ENCODE assay signal across 9 mouse cellular contexts in genomic region chr12:73205710-73206649, GRCm38 (mm10).
DNase-seq lines count a peak whose midpoint lies in the region; ATAC-seq and TF ChIP-seq lines count a peak whose summit lies in the region.
"Had no signal": no experiment of that assay in that cellular context is flagged by ENCODE, and none has a peak within 500 bp of the region (broad histone marks: within the 10 kb centered on the region; RNA-seq: fewer than 3 reads in every experiment).

No protein-coding gene starts in this region.

- no peaks in the 10 kb centered on the region for H3K9me3 ChIP-seq in embryonic facial prominence, embryonic 14.5 days (ENCODE audit: control insufficient read depth, low read length)
- H3K9me3 ChIP-seq: neural tube, embryonic 13.5 days had no signal

- H3K4me2 ChIP-seq in embryonic facial prominence, embryonic 14.5 days (ENCODE audit: low read depth, low read length) = no peak overlapping the region
- H3K4me2 ChIP-seq: neural tube, embryonic 13.5 days had no signal

- 49% methylated on average over 11 of the region's 11 CpGs for WGBS in embryonic facial prominence, embryonic 14.5 days
- WGBS in kidney, adult 2 months = 62% methylated on average over 11 of the region's 11 CpGs

- peaks cover 14% of the 10 kb centered on the region for H3K4me1 ChIP-seq in embryonic facial prominence, embryonic 14.5 days (ENCODE audit: control insufficient read depth, insufficient read depth, low read length)
- H3K4me1 ChIP-seq in kidney, adult 2 months (ENCODE audit: control insufficient read depth, insufficient read depth, low read length) = peaks cover 2% of the 10 kb centered on the region; the same call in 1 of the 2 replicates
- H3K4me1 ChIP-seq: neural tube, embryonic 13.5 days had no signal

- H3K27me3 ChIP-seq in embryonic facial prominence, embryonic 14.5 days (replicated peaks; ENCODE audit: control insufficient read depth, insufficient read depth, low read length) = no peaks in the 10 kb centered on the region
- H3K27me3 ChIP-seq in kidney, adult 2 months (replicated peaks; ENCODE audit: control insufficient read depth, insufficient read depth, low read length) = no peaks in the 10 kb centered on the region
- H3K27me3 ChIP-seq: neural tube, embryonic 13.5 days had no signal

- TF ChIP-seq POLR2A in kidney, adult 2 months (IDR thresholded peaks at IDR 0.05; ENCODE audit: low read depth, low read length) = no peak

- TF ChIP-seq CTCF in kidney, adult 2 months (conservative IDR thresholded peaks at IDR 0.05; ENCODE audit: insufficient read depth, insufficient read length, low read depth, low read length) = no peak

- no peaks in the 10 kb centered on the region for H3K36me3 ChIP-seq in embryonic facial prominence, embryonic 14.5 days (ENCODE audit: control insufficient read depth, insufficient read depth, low read length)
- H3K36me3 ChIP-seq in kidney, adult 2 months (ENCODE audit: control insufficient read depth, insufficient read depth, low read length) = no peaks in the 10 kb centered on the region
- H3K36me3 ChIP-seq: neural tube, embryonic 13.5 days had no signal

- H3K4me3 ChIP-seq in embryonic facial prominence, embryonic 14.5 days (ENCODE audit: low read depth, low read length) = no peak overlapping the region
- H3K4me3 ChIP-seq in kidney, adult 2 months (ENCODE audit: insufficient read depth, low read depth, low read length) = no peak overlapping the region
- H3K4me3 ChIP-seq: neural tube, embryonic 13.5 days had no signal

- no peak overlapping the region for H3K9ac ChIP-seq in embryonic facial prominence, embryonic 14.5 days (ENCODE audit: low read depth, low read length)
- H3K9ac ChIP-seq: neural tube, embryonic 13.5 days had no signal

- peak; percentile 70; the same call in 1 of the 2 replicates for ATAC-seq in embryonic facial prominence, embryonic 14.5 days (ENCODE audit: low read depth)

- peak; percentile 59 to 81 for DNase-seq in adrenal gland, adult (ENCODE audit: inconsistent age in 2 of 2, low spot score in 1 of 2)
- peak; percentile 92 for DNase-seq in embryonic facial prominence, embryonic 14.5 days (ENCODE audit: low spot score)
- DNase-seq in kidney, adult 2 months = peak; percentile 82
- peak; percentile 83 for DNase-seq in lung, postnatal 25 days (ENCODE audit: low spot score)
- no peak for DNase-seq in right cerebral cortex, adult 18-20 months
- DNase-seq in frontal cortex, postnatal 36 days (ENCODE audit: low spot score in 2 of 2) = no peak
- no peak for DNase-seq in thymus, postnatal 36 days
- no peak for DNase-seq in left cerebral cortex, postnatal 36 days (ENCODE audit: low spot score in 2 of 2)

- intact Hi-C loops in left cerebral cortex, postnatal 36 days (cut with DNase I) = no loop called here

- H3K27ac ChIP-seq in embryonic facial prominence, embryonic 14.5 days (replicated peaks; ENCODE audit: low read depth, low read length) = peak overlapping the region; percentile 48
- H3K27ac ChIP-seq in kidney, adult 2 months (ENCODE audit: insufficient read depth, low read depth, low read length) = peak overlapping the region; percentile 57
- H3K27ac ChIP-seq: neural tube, embryonic 13.5 days had no signal

Comparison
In these comparisons a context has a peak if more than half of its experiments do, and no peak if none do; other contexts are left out.
1. DNase-seq: peak in adrenal gland, adult (2 of 2), embryonic facial prominence, embryonic 14.5 days (single experiment), kidney, adult 2 months (single experiment) and lung, postnatal 25 days (single experiment); none in right cerebral cortex, adult 18-20 months (single experiment), frontal cortex, postnatal 36 days (0 of 2), thymus, postnatal 36 days (0 of 2) and left cerebral cortex, postnatal 36 days (0 of 2).